Mouse (Mus musculus) gonadal fat pad, adult 2 months (tissue): ENCODE results near the gene Gm45194. TPM values are rescaled to one million over a fixed set of nuclear protein-coding genes. Genes with fewer than 3 reads are reported as not detected.

ENCODE experiments used
- DNase-seq: peaks from one replicate; pipeline ENCODE4 v3.0.0-alpha.2; 2012; ENCODE audit warnings: low read depth
- polyA plus RNA-seq: library from polyadenylated mRNA; depleted of rRNA; stranded (reverse); fragments of >200 nt; gene quantifications from 2 replicates; pipeline ENCODE4 v1.2.3, GENCODE M21; 2012; rRNA removed

Gene Gm45194
- not detected in 2 replicates for polyA plus RNA-seq

GRCm38 (mm10) chrX:111891089-111891488 lies at the start of gene Gm45194:
Gm45194 (plus strand) TSS chrX:111891389.
- no peak for DNase-seq

GRCm38 (mm10) chrX:111855878-111856277 lies 35.3 kb upstream of the Gm45194 start:
- no peak for DNase-seq

GRCm38 (mm10) chrX:111881251-111881650 lies 9.9 kb upstream of the Gm45194 start:
- no peak for DNase-seq

- no peak for DNase-seq
Observed at GRCm38 (mm10) chrX:111894321-111895050, 3.3 kb downstream of the Gm45194 start.

GRCm38 (mm10) chrX:111895084-111895779 lies 4.0 kb downstream of the Gm45194 start:
- DNase-seq, result no peak

GRCm38 (mm10) chrX:111917422-111917821 lies 26.2 kb downstream of the Gm45194 start:
- no peak for DNase-seq

GRCm38 (mm10) chrX:111960909-111961308 lies 69.7 kb downstream of the Gm45194 start:
- no peak for DNase-seq

GRCm38 (mm10) chrX:111999661-112000060 lies 108.5 kb downstream of the Gm45194 start:
- DNase-seq, result no peak

GRCm38 (mm10) chrX:112010707-112011106 lies 119.5 kb downstream of the Gm45194 start, which contains the start of gene Tex16:
Tex16 (plus strand) TSS chrX:112011007.
- DNase-seq, result no peak

- no peak for DNase-seq
Observed at GRCm38 (mm10) chrX:112238749-112239148, 347.6 kb downstream of the Gm45194 start, which contains the start of gene 4933403O08Rik. 4933403O08Rik (plus strand) TSS chrX:112239049.

- DNase-seq, result no peak
Observed at GRCm38 (mm10) chrX:112242916-112243315, 351.7 kb downstream of the Gm45194 start.

GRCm38 (mm10) chrX:112255513-112255912 lies 364.3 kb downstream of the Gm45194 start:
- no peak for DNase-seq

GRCm38 (mm10) chrX:112273550-112273949 lies 382.4 kb downstream of the Gm45194 start:
- no peak for DNase-seq

Other genes with a start within 250 kb of the Gm45194 start
- gene Hdx, start 194.3 kb upstream of the Gm45194 start, polyA plus RNA-seq, result 0.14 and 0.19 TPM in 2 replicates
- not detected in 2 replicates for gene Tex16, start 119.6 kb downstream of the Gm45194 start, polyA plus RNA-seq